Mouse (Mus musculus) spleen, adult 2 months (tissue): ENCODE results near the gene Cep97.

Experiments
- CTCF ChIP-seq: fragments of 200-500 bp; IDR thresholded peaks from 2 replicates; pipeline ENCODE4 v1.5.1; 2011; ENCODE audit warnings: mild to moderate bottlenecking, inconsistent platforms; ENCODE audit not compliant: insufficient read depth, insufficient read length, insufficient replicate concordance; ENCODE audit errors: extremely low read depth
- POLR2A ChIP-seq: fragments of 200-500 bp; IDR thresholded peaks from 2 replicates; pipeline ENCODE4 v1.6.1; 2011; ENCODE audit warnings: low read depth, low read length, inconsistent platforms

DNA sequence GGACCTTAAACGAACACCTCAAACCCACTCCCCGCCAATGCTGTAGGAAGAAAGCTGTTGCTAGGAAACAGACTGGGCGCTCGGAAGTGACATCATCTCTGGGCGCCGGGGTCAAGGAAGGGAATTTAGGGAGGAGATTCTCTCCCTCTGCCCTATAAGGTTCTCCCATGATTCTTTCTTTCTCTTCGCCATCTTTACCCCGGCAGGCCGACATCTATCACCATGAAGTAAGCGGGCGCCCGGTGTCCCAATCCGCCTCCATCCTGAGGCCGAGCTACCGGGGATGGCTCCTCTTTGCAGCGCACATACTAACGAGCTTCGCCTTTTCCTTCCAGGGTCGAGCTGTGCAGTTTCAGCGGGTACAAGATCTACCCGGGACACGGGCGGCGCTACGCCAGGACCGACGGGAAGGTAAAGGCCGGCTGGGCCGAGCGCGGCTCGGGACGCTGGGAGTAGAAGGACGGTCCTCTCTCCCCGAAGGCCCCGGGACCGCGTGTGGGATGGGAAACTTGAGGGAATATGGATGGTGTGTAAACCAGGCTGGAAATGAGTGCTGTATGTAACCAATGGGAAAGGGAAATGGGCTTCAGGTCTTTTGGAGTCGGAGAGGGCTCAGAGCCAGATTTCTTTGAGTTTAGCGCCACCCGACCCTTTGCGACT is 31.7 kb upstream of the Cep97 start, which contains the start of gene Rpl24:
- TF ChIP-seq POLR2A (peak; percentile 14; the same call in 1 of the 2 replicates), CTCF (no peak)
